In the genomic region with DNA sequence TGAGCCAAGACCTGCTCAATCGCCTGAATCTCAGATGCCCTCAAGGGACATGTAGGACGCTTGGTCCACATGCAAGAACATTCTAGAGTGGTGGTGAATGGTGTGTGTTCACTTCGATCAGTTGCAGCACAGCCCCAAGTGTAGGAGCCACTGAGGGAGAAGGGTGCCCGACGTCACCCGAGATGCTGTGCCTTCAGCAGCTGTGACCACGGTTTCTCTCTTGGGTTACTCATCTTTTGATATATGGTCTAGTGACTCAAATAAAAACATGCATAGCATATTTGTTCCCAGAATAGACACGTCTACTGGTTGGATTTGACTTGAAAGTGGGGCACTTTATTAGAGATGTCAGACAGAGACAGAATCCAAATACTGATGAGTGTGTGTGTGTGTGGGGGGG, we compare ENCODE assay signal across 20 mouse cellular contexts.
DNase-seq lines count a peak whose midpoint lies in the region; TF ChIP-seq lines count a peak whose summit lies in the region.
"Had no signal": no experiment of that assay in that cellular context is flagged by ENCODE, and none has a peak within 500 bp of the region (broad histone marks: within the 10 kb centered on the region; RNA-seq: fewer than 3 reads in every experiment).

No protein-coding gene starts in this region.

- H3K4me1 ChIP-seq in olfactory bulb, adult 2 months (ENCODE audit: control insufficient read depth, insufficient read depth, low read length), result peaks cover 47% of the 10 kb centered on the region
- H3K4me1 ChIP-seq: embryonic facial prominence, embryonic 12.5 days; forebrain, embryonic 13.5 days had no signal

- intact Hi-C loops in left cerebral cortex, adult 2 months (cut with DNase I), result loop anchor here (1.0 to 2.0 kb wide), 3 partner anchors 37 to 104 kb away; no protein-coding TSS in a partner anchor
- intact Hi-C loops in left cerebral cortex, postnatal 36 days (cut with DNase I), result no loop called here

- H3K27ac ChIP-seq in layer of hippocampus, adult 2 months, result peak overlapping the region; percentile 87
- peak overlapping the region; percentile 73; the same call in 1 of the 2 replicates for H3K27ac ChIP-seq in left cerebral cortex, adult 2 months
- H3K27ac ChIP-seq in olfactory bulb, adult 2 months (ENCODE audit: insufficient read depth, low read depth, low read length), result peak overlapping the region; percentile 83
- H3K27ac ChIP-seq: embryonic facial prominence, embryonic 10.5 days; embryonic facial prominence, embryonic 12.5 days; forebrain, embryonic 13.5 days; forebrain, embryonic 15.5 days had no signal

- no peak overlapping the region for H3K4me3 ChIP-seq in layer of hippocampus, adult 2 months
- no peak overlapping the region for H3K4me3 ChIP-seq in left cerebral cortex, adult 2 months
- H3K4me3 ChIP-seq in olfactory bulb, adult 2 months (ENCODE audit: insufficient read depth, low read depth, low read length), result no peak overlapping the region
- H3K4me3 ChIP-seq: embryonic facial prominence, embryonic 10.5 days; embryonic facial prominence, embryonic 12.5 days; forebrain, embryonic 13.5 days; forebrain, embryonic 15.5 days had no signal

- TF ChIP-seq POLR2A in olfactory bulb, adult 2 months (IDR thresholded peaks at IDR 0.05; ENCODE audit: insufficient read depth, low read depth, low read length), result no peak

- 53% methylated on average over 8 of the region's 8 CpGs for WGBS in olfactory bulb, adult 2 months

- no peak for TF ChIP-seq CTCF in layer of hippocampus, adult 2 months (conservative IDR thresholded peaks at IDR 0.05)
- TF ChIP-seq CTCF in left cerebral cortex, adult 2 months (IDR thresholded peaks at IDR 0.05), result no peak
- TF ChIP-seq CTCF in olfactory bulb, adult 2 months (IDR thresholded peaks at IDR 0.05; ENCODE audit: insufficient read depth, low read depth, low read length), result no peak

- DNase-seq in layer of hippocampus, adult 2 months (ENCODE audit: low spot score in 2 of 2), result no peak
- DNase-seq in layer of hippocampus, adult 11-12 months (ENCODE audit: low spot score), result no peak
- DNase-seq in left cerebral cortex, adult 2 months (ENCODE audit: extremely low spot score in 1 of 2, low spot score in 2 of 2), result no peak
- DNase-seq in left cerebral cortex, postnatal 36 days (ENCODE audit: low spot score in 2 of 2), result no peak
- peak; percentile 22 for DNase-seq in right cerebral cortex, postnatal 14 days
- DNase-seq in right cerebral cortex, postnatal 36 days (ENCODE audit: low spot score in 2 of 2), result no peak
- DNase-seq in kidney, adult 18-20 months, result no peak
- DNase-seq: adrenal gland, adult 2 months; adrenal gland, postnatal 10 days; adrenal gland, postnatal 25 days; cerebellum, adult 11-12 months; cerebellum, adult 2 months; cerebellum, adult 9-10 months; cerebellum, postnatal 10 days; cerebellum, postnatal 25 days had no signal
